ENCODE assay signal across 8 mouse cellular contexts in the genomic region with DNA sequence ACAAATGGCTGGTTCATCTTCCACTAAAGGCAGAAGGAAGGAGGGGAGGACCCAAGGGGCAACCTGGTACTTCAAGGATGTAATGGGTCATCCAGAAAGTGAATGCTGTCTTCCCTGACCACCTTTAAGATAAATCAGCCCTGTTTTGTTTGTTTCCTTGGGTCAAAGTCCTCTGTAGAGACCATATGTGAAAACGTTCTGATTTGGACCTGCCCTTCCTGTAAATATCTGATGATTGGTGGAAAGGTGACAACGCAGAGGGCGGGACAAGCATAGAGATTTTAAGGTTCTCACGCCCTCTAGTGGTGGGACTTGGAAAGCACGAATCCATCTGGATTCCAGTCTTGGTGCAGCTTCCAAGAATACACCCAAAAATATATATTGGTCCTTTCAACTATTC. TPM values are rescaled to one million over a fixed set of nuclear protein-coding genes. Genes with fewer than 3 reads are reported as not detected.
DNase-seq lines count a peak whose midpoint lies in the region; ATAC-seq and TF ChIP-seq lines count a peak whose summit lies in the region.

No protein-coding gene starts in this region.

- H3K36me3 ChIP-seq in intestine, embryonic 16.5 days (ENCODE audit: control insufficient read depth, insufficient read depth, low read length) = no peaks in the 10 kb centered on the region
- H3K36me3 ChIP-seq in midbrain, embryonic 10.5 days = no peaks in the 10 kb centered on the region
- no peaks in the 10 kb centered on the region for H3K36me3 ChIP-seq in small intestine, adult 2 months (ENCODE audit: control insufficient read depth, insufficient read depth, low read length)

- TF ChIP-seq POLR2A in small intestine, adult 2 months (IDR thresholded peaks at IDR 0.05; ENCODE audit: low read depth, low read length) = no peak

- H3K4me1 ChIP-seq in intestine, embryonic 16.5 days (ENCODE audit: control insufficient read depth, insufficient read depth, low read length) = peaks cover 13% of the 10 kb centered on the region
- H3K4me1 ChIP-seq in midbrain, embryonic 10.5 days = peaks cover 25% of the 10 kb centered on the region
- H3K4me1 ChIP-seq in small intestine, adult 2 months (ENCODE audit: control insufficient read depth, insufficient read depth, insufficient read length, low read length) = peaks cover 11% of the 10 kb centered on the region; the same call in 1 of the 2 replicates

- no peak overlapping the region for H3K9ac ChIP-seq in intestine, embryonic 16.5 days (ENCODE audit: low read depth, low read length)

- no peak overlapping the region for H3K4me3 ChIP-seq in intestine, embryonic 16.5 days (ENCODE audit: low read length)
- peak overlapping the region; percentile 22; the same call in 1 of the 2 replicates for H3K4me3 ChIP-seq in midbrain, embryonic 10.5 days
- no peak overlapping the region for H3K4me3 ChIP-seq in small intestine, adult 2 months (ENCODE audit: low read depth, low read length)

- no peaks in the 10 kb centered on the region for H3K27me3 ChIP-seq in intestine, embryonic 16.5 days (replicated peaks; ENCODE audit: control insufficient read depth, insufficient read depth, low read length)
- H3K27me3 ChIP-seq in midbrain, embryonic 10.5 days (ENCODE audit: low read depth, poor library complexity, severe bottlenecking) = peaks cover 7% of the 10 kb centered on the region; the same call in 1 of the 2 replicates
- H3K27me3 ChIP-seq in small intestine, adult 2 months (ENCODE audit: control insufficient read depth, insufficient read depth, low read length) = no peaks in the 10 kb centered on the region

- peak; percentile 67 to 72 for DNase-seq in urinary bladder, adult 18-20 months (ENCODE audit: low spot score in 2 of 2)
- DNase-seq in urinary bladder, postnatal 10 days (ENCODE audit: low spot score) = no peak
- DNase-seq in embryo, embryonic 10 days (ENCODE audit: low spot score) = peak; percentile 93
- peak; percentile 60 to 77 for DNase-seq in gastrocnemius, postnatal 36 days
- DNase-seq in left cerebral cortex, postnatal 36 days (ENCODE audit: low spot score in 2 of 2) = peak; percentile 78 to 80
- DNase-seq in midbrain, embryonic 10.5 days (ENCODE audit: low spot score) = peak; percentile 81

- no peak for ATAC-seq in intestine, embryonic 16.5 days

- no peak overlapping the region for H3K27ac ChIP-seq in intestine, embryonic 16.5 days (ENCODE audit: low read length)
- no peak overlapping the region for H3K27ac ChIP-seq in midbrain, embryonic 10.5 days (replicated peaks)
- H3K27ac ChIP-seq in small intestine, adult 2 months (ENCODE audit: insufficient read depth, low read depth, low read length) = peak overlapping the region; percentile 74

- intact Hi-C loops in gastrocnemius, postnatal 36 days (cut with DNase I) = loop anchor here (5.0 to 10.0 kb wide), 4 partner anchors 141 to 446 kb away; no protein-coding TSS in a partner anchor
- intact Hi-C loops in left cerebral cortex, postnatal 36 days (cut with DNase I) = loop anchor here (10.0 kb wide), 3 partner anchors 143 to 453 kb away; no protein-coding TSS in a partner anchor

- H3K9me3 ChIP-seq in intestine, embryonic 16.5 days (ENCODE audit: control insufficient read depth, low read length) = no peaks in the 10 kb centered on the region
- H3K9me3 ChIP-seq in midbrain, embryonic 10.5 days (replicated peaks) = no peaks in the 10 kb centered on the region

- WGBS in intestine, embryonic 16.5 days = 0% methylated on average over 5 of the region's 5 CpGs
- WGBS in midbrain, embryonic 10.5 days = 2% methylated on average over 5 of the region's 5 CpGs
- 0% methylated on average over 5 of the region's 5 CpGs for whole genome bisulfite sequencing in small intestine, adult 2 months

- H3K4me2 ChIP-seq in intestine, embryonic 16.5 days (ENCODE audit: low read depth, low read length) = 0 out of 2 replicates have a peak overlapping the region, but pooled peaks have one; percentile 34

- peak; percentile 48; the same call in 1 of the 2 replicates for TF ChIP-seq CTCF in small intestine, adult 2 months (IDR thresholded peaks at IDR 0.05; ENCODE audit: extremely low read depth, insufficient read length, insufficient replicate concordance, low read depth, low read length)

RNA-seq across cellular contexts. Expression of a gene that starts 4.0 kb away (rescaled TPM):
- total RNA-seq in gastrocnemius, postnatal 36 days (2021) = 10 to 100 TPM; 16.9 to 21.9 TPM
- 14.5 and 15.3 TPM in 2 replicates for polyA plus RNA-seq in intestine, embryonic 16.5 days (2015; fragmentation: Nextera tagmentation; extraction: Ambion mirVana)
- total RNA-seq in left cerebral cortex, postnatal 36 days (2021) = 100 to 1,000 TPM; 109 to 122 TPM
- 32.8 and 36.2 TPM in 2 replicates for polyA plus RNA-seq in midbrain, embryonic 10.5 days (2016; fragmentation: Nextera tagmentation; extraction: Ambion mirVana)
- polyA plus RNA-seq in small intestine, adult 2 months (2012; rRNA removed) = 4.7 and 13.1 TPM in 2 replicates

RNA-seq across cellular contexts. Expression of a gene that starts 22.5 kb away (rescaled TPM):
- total RNA-seq in gastrocnemius, postnatal 36 days (2021) = 1 to 10 TPM; 5.0 to 6.3 TPM
- polyA plus RNA-seq in intestine, embryonic 16.5 days (2015; fragmentation: Nextera tagmentation; extraction: Ambion mirVana) = 57.6 and 62.3 TPM in 2 replicates
- 10 to 100 TPM; 17.0 to 18.4 TPM for total RNA-seq in left cerebral cortex, postnatal 36 days (2021)
- 12.8 and 15.1 TPM in 2 replicates for polyA plus RNA-seq in midbrain, embryonic 10.5 days (2016; fragmentation: Nextera tagmentation; extraction: Ambion mirVana)
- polyA plus RNA-seq in small intestine, adult 2 months (2012; rRNA removed) = 124 and 160 TPM in 2 replicates

RNA-seq across cellular contexts. Expression of a gene that starts 36.8 kb away (rescaled TPM):
- 1 to 10 TPM; 6.9 to 7.2 TPM for total RNA-seq in gastrocnemius, postnatal 36 days (2021)
- 10.6 and 11.2 TPM in 2 replicates for polyA plus RNA-seq in intestine, embryonic 16.5 days (2015; fragmentation: Nextera tagmentation; extraction: Ambion mirVana)
- 100 to 1,000 TPM; 344 to 389 TPM for total RNA-seq in left cerebral cortex, postnatal 36 days (2021)
- polyA plus RNA-seq in midbrain, embryonic 10.5 days (2016; fragmentation: Nextera tagmentation; extraction: Ambion mirVana) = 58.3 and 70.5 TPM in 2 replicates
- polyA plus RNA-seq in small intestine, adult 2 months (2012; rRNA removed) = 4.7 and 5.3 TPM in 2 replicates

RNA-seq across cellular contexts. Expression of a gene that starts 55.5 kb away (rescaled TPM):
- total RNA-seq in gastrocnemius, postnatal 36 days (2021) = under 1 TPM; 0.81 to 0.99 TPM
- polyA plus RNA-seq in intestine, embryonic 16.5 days (2015; fragmentation: Nextera tagmentation; extraction: Ambion mirVana) = 5.0 and 5.6 TPM in 2 replicates
- total RNA-seq in left cerebral cortex, postnatal 36 days (2021) = 1 to 10 TPM; 3.6 to 4.2 TPM
- 4.1 and 5.2 TPM in 2 replicates for polyA plus RNA-seq in midbrain, embryonic 10.5 days (2016; fragmentation: Nextera tagmentation; extraction: Ambion mirVana)
- polyA plus RNA-seq in small intestine, adult 2 months (2012; rRNA removed) = 3.5 and 7.4 TPM in 2 replicates
